Mouse (Mus musculus) MEL (cell line): Measurements from ENCODE around the gene Sms.

Experiments
- BHLHE40 ChIP-seq: IDR thresholded peaks from 2 replicates; pipeline ENCODE4 v1.6.1; 2012; ENCODE audit warnings: low read depth, mild to moderate bottlenecking, inconsistent platforms, low read length, improper control_type of control experiment, borderline replicate concordance
- CTCF ChIP-seq, 3 experiments: IDR thresholded peaks in 2 of 3; conservative IDR thresholded peaks in 1 of 3; 2 replicates each; pipeline ENCODE4 v1.5.1; 2011 to 2012; ENCODE audit warnings: low read length in 3 of 3, low read depth in 2 of 3, mild to moderate bottlenecking in 2 of 3, improper control_type of control experiment in 1 of 3, inconsistent platforms in 1 of 3, mixed read lengths in 1 of 3, moderate library complexity in 1 of 3; ENCODE audit not compliant: control insufficient read depth in 1 of 3, insufficient read depth in 1 of 3, poor library complexity in 1 of 3, severe bottlenecking in 1 of 3
- EP300 ChIP-seq, 2 experiments: IDR thresholded peaks; 2 replicates each; pipeline ENCODE4 v1.6.1; 2011; ENCODE audit warnings: improper control_type of control experiment in 2 of 2, low read length in 2 of 2, low read depth in 1 of 2, mild to moderate bottlenecking in 1 of 2
- GATA1 ChIP-seq: IDR thresholded peaks from 2 replicates; pipeline ENCODE4 v1.6.1; 2011; ENCODE audit warnings: low read depth, low read length, improper control_type of control experiment
- POLR2A ChIP-seq, 2 experiments: IDR thresholded peaks; 2 replicates each; pipeline ENCODE4 v1.6.1; 2011 to 2012; ENCODE audit warnings: low read length in 2 of 2, mild to moderate bottlenecking in 2 of 2, control low read depth in 1 of 2, improper control_type of control experiment in 1 of 2, low read depth in 1 of 2, moderate library complexity in 1 of 2; ENCODE audit not compliant: control insufficient read depth in 1 of 2, insufficient read depth in 1 of 2, poor library complexity in 1 of 2
- USF1 ChIP-seq: IDR thresholded peaks from 2 replicates; pipeline ENCODE4 v1.6.1; 2014; ENCODE audit warnings: low read depth, mild to moderate bottlenecking, inconsistent platforms, low read length, improper control_type of control experiment, moderate library complexity

GRCm38 (mm10) chrX:157449000-157449399 is 43.1 kb downstream of the Sms start:
- no peak for TF ChIP-seq BHLHE40
- no peak for TF ChIP-seq POLR2A (IDR thresholded peaks at IDR 0.05; ENCODE audit: control insufficient read depth in 1 of 2, insufficient read depth in 1 of 2, low read depth in 1 of 2, low read length in 2 of 2, poor library complexity in 1 of 2)
- no peak for TF ChIP-seq USF1
- no peak for TF ChIP-seq CTCF (IDR thresholded peaks at IDR 0.05 in 2 of 3, conservative IDR thresholded peaks at IDR 0.05 in 1 of 3; ENCODE audit: control insufficient read depth in 1 of 3, insufficient read depth in 1 of 3, low read depth in 2 of 3, low read length in 3 of 3, poor library complexity in 1 of 3, severe bottlenecking in 1 of 3)
- TF ChIP-seq GATA1, result no peak
- TF ChIP-seq EP300 (IDR thresholded peaks at IDR 0.05; ENCODE audit: low read depth in 1 of 2, low read length in 2 of 2), result no peak
